Mouse (Mus musculus) small intestine, adult 2 months (tissue): Measurements from ENCODE around the gene Pih1d1. TPM values are rescaled to one million over a fixed set of nuclear protein-coding genes. Genes with fewer than 3 reads are reported as not detected.

Source experiments
- H3K27ac ChIP-seq: fragments of 200-500 bp; 2 replicates; pipeline ENCODE4 v1.5.1; 2012; ENCODE audit warnings: low read depth, low read length, control low read depth, inconsistent platforms; ENCODE audit not compliant: insufficient read depth
- H3K27me3 ChIP-seq: fragments of 200-500 bp; 2 replicates; pipeline ENCODE4 v1.6.1; 2012; ENCODE audit warnings: mild to moderate bottlenecking, moderate library complexity, low read length, inconsistent platforms; ENCODE audit not compliant: control insufficient read depth, insufficient read depth
- H3K36me3 ChIP-seq: fragments of 200-500 bp; 2 replicates; pipeline ENCODE4 v1.6.1; 2012; ENCODE audit warnings: mild to moderate bottlenecking, low read length, control low read depth, inconsistent platforms; ENCODE audit not compliant: control insufficient read depth, insufficient read depth
- H3K4me1 ChIP-seq: fragments of 200-500 bp; 2 replicates; pipeline ENCODE4 v1.6.1; 2012; ENCODE audit warnings: low read length, inconsistent platforms, mixed read lengths; ENCODE audit not compliant: control insufficient read depth, insufficient read depth, insufficient read length
- H3K4me3 ChIP-seq: fragments of 200-500 bp; 2 replicates; pipeline ENCODE4 v1.5.1; 2012; ENCODE audit warnings: low read depth, mild to moderate bottlenecking, control low read depth, inconsistent platforms, low read length, moderate library complexity
- CTCF ChIP-seq: fragments of 200-500 bp; IDR thresholded peaks from 2 replicates; pipeline ENCODE4 v1.5.1; 2012; ENCODE audit warnings: low read depth, mild to moderate bottlenecking, control low read depth, inconsistent platforms, low read length, moderate library complexity, mixed read lengths; ENCODE audit not compliant: insufficient replicate concordance, insufficient read length; ENCODE audit errors: extremely low read depth
- POLR2A ChIP-seq: fragments of 200-500 bp; IDR thresholded peaks from 2 replicates; pipeline ENCODE4 v1.6.1; 2012; ENCODE audit warnings: low read depth, mild to moderate bottlenecking, control low read depth, inconsistent platforms, low read length, moderate library complexity
- WGBS: fragments of 180-500 bp; shearing (Covaris S2); methylation state at CpG from one replicate; pipeline ENCODE4 v1.1.7; 2018; 5-methylcytosine and 5-hydroxymethylcytosine counted together
- polyA plus RNA-seq: library from polyadenylated mRNA; depleted of rRNA; stranded (reverse); fragments of >200 nt; gene quantifications from 2 replicates; pipeline ENCODE4 v1.2.3, GENCODE M21; 2012

Gene Pih1d1
- polyA plus RNA-seq, 1 experiment = 48.5 TPM

DNA sequence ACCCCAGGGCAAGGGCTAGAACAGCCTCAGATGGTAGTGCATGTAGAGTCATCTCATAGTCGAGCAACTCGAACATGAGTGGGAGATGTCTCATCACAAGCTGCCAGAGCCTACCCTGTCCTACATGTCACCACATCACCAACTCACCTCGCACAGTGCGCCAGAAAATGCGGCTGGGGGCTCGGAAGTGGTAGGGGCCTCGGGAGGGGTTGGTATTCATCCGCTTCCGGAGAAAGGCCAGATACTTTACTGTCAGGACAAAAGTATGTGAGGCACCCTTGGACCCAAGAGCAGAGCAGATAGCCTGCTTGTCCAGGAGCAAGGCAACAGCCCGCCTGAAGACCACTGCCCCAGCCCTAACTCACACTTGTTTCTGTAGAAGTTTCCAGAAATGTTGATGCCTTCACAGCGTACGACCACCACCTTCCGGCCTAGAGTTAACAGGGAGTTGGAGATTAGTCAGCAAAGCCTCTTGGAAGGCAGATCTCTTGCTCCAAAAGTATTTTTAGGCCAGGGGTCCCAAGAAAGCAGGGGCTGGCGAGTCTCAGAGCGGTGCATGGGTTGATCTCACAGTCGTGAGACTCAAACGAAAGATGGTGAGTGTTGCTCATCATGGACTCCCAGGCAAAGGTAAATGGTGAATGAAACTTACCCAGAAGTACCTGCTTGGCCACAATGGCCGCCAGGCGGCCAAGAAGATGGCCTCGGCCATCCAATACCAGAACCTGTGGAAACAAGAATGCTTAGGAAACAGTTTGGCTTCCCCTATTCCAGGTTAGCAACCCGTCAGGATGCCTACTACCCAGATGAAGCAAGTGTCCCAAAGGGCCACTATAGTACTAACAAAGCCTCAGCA is 27.0 kb upstream of the Pih1d1 start:
- peak overlapping the region; percentile 67; the same call in 1 of the 2 replicates for H3K27ac ChIP-seq

DNA sequence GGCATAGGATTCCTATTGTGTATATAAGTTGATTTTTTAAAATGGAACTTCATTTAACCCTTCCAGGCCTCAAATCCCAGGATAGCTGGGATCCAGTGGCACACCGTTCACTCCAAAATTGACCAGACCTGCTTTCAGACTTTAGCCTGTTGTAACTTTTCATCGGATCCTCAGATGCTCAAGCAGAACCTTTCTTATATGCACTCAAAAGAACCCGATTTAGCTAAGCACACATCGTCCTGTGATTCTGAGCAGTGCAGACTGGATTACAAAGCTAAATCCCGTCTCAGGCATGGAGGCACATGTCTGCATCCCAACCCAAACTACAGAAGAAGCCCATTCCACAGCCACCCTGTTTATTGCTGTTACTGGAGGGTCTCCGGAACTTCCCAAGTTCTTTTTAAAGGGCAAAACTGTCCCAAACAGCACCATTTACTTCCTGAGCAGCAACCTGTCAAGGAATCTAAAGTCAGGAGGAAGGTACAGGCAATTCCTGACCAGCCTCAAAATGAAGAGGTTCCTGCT is 26.3 kb upstream of the Pih1d1 start:
- Histone ChIP-seq H3K4me3 (peak overlapping the region; percentile 80), H3K36me3 (peaks cover 27% of the 10 kb centered on the region), H3K4me1 (peaks cover 7% of the 10 kb centered on the region; the same call in 1 of the 2 replicates), H3K27me3 (no peaks in the 10 kb centered on the region), H3K27ac (peak overlapping the region; percentile 67)
- WGBS = under 1% methylated on average over 6 of the region's 6 CpGs
- TF ChIP-seq CTCF (no peak), POLR2A (no peak)

More for the DNA sequence above, 27.0 kb upstream of the Pih1d1 start:
- no peak for TF ChIP-seq POLR2A
- peak; percentile 37; the same call in 1 of the 2 replicates for TF ChIP-seq CTCF
- H3K27me3 ChIP-seq = no peaks in the 10 kb centered on the region
- H3K4me3 ChIP-seq = peak overlapping the region; percentile 80
- H3K4me1 ChIP-seq = peaks cover 12% of the 10 kb centered on the region; the same call in 1 of the 2 replicates
- 16% methylated on average over 21 of the region's 21 CpGs for WGBS
- H3K36me3 ChIP-seq = peaks cover 33% of the 10 kb centered on the region

GRCm38 (mm10) chr7:45128624-45129246 is 25.4 kb upstream of the Pih1d1 start, which contains the start of gene Rpl13a:
TSS of gene Rpl13a (minus strand) at chr7:45128761.
- H3K27me3 ChIP-seq = no peaks in the 10 kb centered on the region
- H3K4me1 ChIP-seq = peaks cover 2% of the 10 kb centered on the region; the same call in 1 of the 2 replicates
- H3K4me3 ChIP-seq = peak within 1 kb of the TSS; percentile 80
- peak; percentile 77 for TF ChIP-seq CTCF
- TF ChIP-seq POLR2A = peak; percentile 87
- peaks cover 23% of the 10 kb centered on the region for H3K36me3 ChIP-seq
- H3K27ac ChIP-seq = peak within 1 kb of the TSS; percentile 74
- WGBS = under 1% methylated on average over 48 of the region's 48 CpGs

GRCm38 (mm10) chr7:45129318-45129717 is 24.8 kb upstream of the Pih1d1 start:
- Histone ChIP-seq H3K4me3 (peak overlapping the region; percentile 72), H3K4me1 (peaks cover 2% of the 10 kb centered on the region; the same call in 1 of the 2 replicates), H3K27me3 (no peaks in the 10 kb centered on the region), H3K36me3 (peaks cover 23% of the 10 kb centered on the region), H3K27ac (peak overlapping the region; percentile 74)
- WGBS = 1% methylated on average over 17 of the region's 17 CpGs
- peak; percentile 8; the same call in 1 of the 2 replicates for TF ChIP-seq POLR2A
- TF ChIP-seq CTCF = no peak

DNA sequence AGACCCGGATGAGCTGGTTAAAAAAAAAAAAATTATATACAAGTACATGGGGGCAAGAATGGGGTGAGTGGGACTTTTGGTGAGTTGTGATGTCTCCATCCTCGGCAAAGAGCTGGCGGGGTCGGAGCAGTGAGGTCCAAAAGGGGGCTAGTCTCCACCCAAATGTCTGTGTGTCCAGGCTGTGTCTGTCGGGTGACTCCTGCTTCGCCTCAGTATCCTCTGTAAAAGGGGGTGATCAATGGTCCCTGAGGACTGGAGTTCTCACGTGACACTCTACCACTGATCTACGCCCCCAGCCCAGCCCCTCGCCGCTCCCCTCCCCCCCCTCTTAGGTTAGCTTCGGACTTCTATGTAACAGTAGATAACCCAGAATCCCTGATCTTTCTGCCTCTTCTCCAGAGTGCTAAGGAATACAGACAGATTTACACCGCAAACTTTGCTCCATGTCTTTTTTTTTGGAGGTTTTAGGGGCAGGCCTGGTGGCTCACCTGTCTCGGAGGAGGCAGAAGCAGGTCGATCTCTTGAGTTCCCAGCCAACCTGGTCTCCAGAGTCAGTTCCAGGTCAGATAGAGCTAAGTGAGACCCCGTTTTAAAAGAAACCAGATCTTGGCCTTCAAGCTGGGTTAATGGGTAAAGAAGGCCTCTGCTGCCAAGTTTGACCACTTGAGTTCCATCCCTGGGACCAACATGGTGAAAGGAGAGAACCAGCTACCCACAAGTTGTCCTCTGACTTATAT is 24.2 kb upstream of the Pih1d1 start:
- Histone ChIP-seq H3K27ac (0 out of 2 replicates have a peak overlapping the region, but pooled peaks have one; percentile 74), H3K4me3 (no peak overlapping the region), H3K36me3 (peaks cover 23% of the 10 kb centered on the region), H3K4me1 (no peaks in the 10 kb centered on the region; the same call in 1 of the 2 replicates), H3K27me3 (no peaks in the 10 kb centered on the region)
- TF ChIP-seq POLR2A (no peak), CTCF (no peak)
- WGBS = 74% methylated on average over 15 of the region's 15 CpGs

DNA sequence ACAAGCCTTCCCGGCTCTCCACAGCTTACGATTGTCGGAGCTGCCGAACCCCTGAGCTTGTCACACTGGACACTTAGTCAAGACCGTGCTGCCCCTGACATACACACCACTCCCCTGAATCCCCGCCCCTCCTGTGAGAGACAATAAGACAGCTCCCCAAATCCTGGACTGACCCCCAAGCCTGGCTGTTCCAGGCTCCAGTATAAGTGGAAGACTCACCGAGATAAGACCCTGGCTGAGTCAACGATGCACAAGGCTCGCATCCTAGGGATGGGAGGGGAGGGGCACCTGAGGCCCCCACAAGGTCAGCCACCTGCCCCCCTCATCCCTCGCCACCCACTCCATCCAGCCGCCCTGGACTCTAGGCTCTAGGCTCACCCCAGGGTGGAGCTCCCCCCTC is 22.3 kb upstream of the Pih1d1 start:
- Histone ChIP-seq H3K4me3 (no peak overlapping the region), H3K27me3 (no peaks in the 10 kb centered on the region), H3K27ac (no peak overlapping the region), H3K36me3 (peaks cover 5% of the 10 kb centered on the region), H3K4me1 (0 out of 2 replicates have a peak, but pooled peaks cover 4% of the 10 kb centered on the region)
- TF ChIP-seq CTCF (no peak), POLR2A (no peak)
- WGBS = 92% methylated on average over 11 of the region's 11 CpGs
